ENCODE assay signal across 20 mouse cellular contexts in the genomic region with DNA sequence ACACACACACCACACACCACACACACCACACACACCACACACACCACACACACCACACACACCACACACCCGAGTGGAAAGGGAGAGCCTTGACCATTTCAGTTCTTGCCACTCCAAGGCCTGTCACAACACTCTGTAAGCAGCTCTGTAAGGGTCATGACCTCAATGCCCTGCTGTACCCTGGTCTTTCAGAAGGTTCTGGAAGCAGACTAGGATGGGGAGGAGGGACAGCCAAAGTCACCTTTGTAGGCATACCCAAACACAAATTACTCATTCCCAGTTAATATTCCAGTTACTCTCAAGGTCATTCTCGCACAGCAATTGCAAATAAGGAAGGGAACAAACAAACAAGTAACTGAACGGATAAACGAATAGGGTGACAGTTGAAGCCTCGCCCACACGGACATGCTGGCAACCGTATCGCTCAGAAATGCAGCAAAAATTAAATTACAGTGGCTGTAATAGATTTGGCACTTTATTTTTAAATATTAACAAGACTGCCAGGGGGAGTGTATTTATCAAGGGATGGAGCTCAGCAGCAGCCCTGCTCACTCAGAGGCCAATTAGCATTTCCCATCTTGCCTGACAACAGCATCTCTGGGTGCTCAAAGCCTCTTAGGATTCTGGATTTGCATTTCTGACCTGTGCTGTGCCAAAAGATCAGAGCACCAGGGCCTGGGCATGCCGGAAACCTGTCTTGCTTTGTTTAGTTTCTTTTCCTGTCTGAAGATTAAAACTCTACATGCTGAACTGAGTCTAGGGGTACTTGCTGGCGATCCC. TPM values are rescaled to one million over a fixed set of nuclear protein-coding genes. Genes with fewer than 3 reads are reported as not detected.
DNase-seq lines count a peak whose midpoint lies in the region; ATAC-seq and TF ChIP-seq lines count a peak whose summit lies in the region.
"Had no signal": no experiment of that assay in that cellular context is flagged by ENCODE, and none has a peak within 500 bp of the region (broad histone marks: within the 10 kb centered on the region; RNA-seq: fewer than 3 reads in every experiment).

No protein-coding gene starts in this region.

- TF ChIP-seq POLR2A in liver, adult 2 months (IDR thresholded peaks at IDR 0.05; ENCODE audit: extremely low read depth, insufficient read depth, low read length), result no peak
- TF ChIP-seq POLR2A in olfactory bulb, adult 2 months (IDR thresholded peaks at IDR 0.05; ENCODE audit: insufficient read depth, low read depth, low read length), result no peak

- H3K27me3 ChIP-seq in forebrain, embryonic 13.5 days, result no peaks in the 10 kb centered on the region
- no peaks in the 10 kb centered on the region for H3K27me3 ChIP-seq in forebrain, embryonic 11.5 days (ENCODE audit: control insufficient read depth, insufficient read depth, low read length)
- H3K27me3 ChIP-seq in liver, adult 2 months (ENCODE audit: control insufficient read depth, insufficient read depth, low read length), result no peaks in the 10 kb centered on the region
- H3K27me3 ChIP-seq: CH12.LX; limb, embryonic 13.5 days; stomach, embryonic 15.5 days had no signal

- peaks cover 25% of the 10 kb centered on the region; the same call in 1 of the 2 replicates for H3K4me1 ChIP-seq in forebrain, embryonic 13.5 days
- peaks cover 4% of the 10 kb centered on the region; the same call in 1 of the 2 replicates for H3K4me1 ChIP-seq in forebrain, embryonic 11.5 days (replicated peaks; ENCODE audit: control insufficient read depth, insufficient read depth, low read length)
- H3K4me1 ChIP-seq in liver, adult 2 months (ENCODE audit: control insufficient read depth, insufficient read depth, low read length), result peaks cover 61% of the 10 kb centered on the region
- H3K4me1 ChIP-seq in olfactory bulb, adult 2 months (ENCODE audit: control insufficient read depth, insufficient read depth, low read length), result peaks cover 30% of the 10 kb centered on the region

- no peak overlapping the region for H3K4me2 ChIP-seq in forebrain, embryonic 13.5 days
- no peak overlapping the region for H3K4me2 ChIP-seq in forebrain, embryonic 11.5 days (ENCODE audit: low read depth, low read length, severe bottlenecking)
- H3K4me2 ChIP-seq: limb, embryonic 13.5 days; stomach, embryonic 15.5 days had no signal

- no peak for TF ChIP-seq CTCF in liver, adult 2 months (IDR thresholded peaks at IDR 0.05; ENCODE audit: low read depth, low read length)
- TF ChIP-seq CTCF in olfactory bulb, adult 2 months (IDR thresholded peaks at IDR 0.05; ENCODE audit: insufficient read depth, low read depth, low read length), result no peak

- DNase-seq in forebrain, embryonic 11.5 days (ENCODE audit: low spot score), result no peak
- DNase-seq in kidney, adult 11 months, result peak; percentile 63
- DNase-seq in kidney, postnatal 4 days, result no peak
- DNase-seq in liver, adult 2 months (ENCODE audit: extremely low read depth, low read depth, low spot score), result peak; percentile 100
- no peak for DNase-seq in liver
- DNase-seq: adrenal gland, postnatal 10 days; cerebellum, postnatal 10 days; embryo, embryonic 11 days; heart, adult 18-20 months; lung, adult 2 months; lung, postnatal 4 days; right cerebral cortex, adult 18-20 months had no signal

- H3K9me3 ChIP-seq in forebrain, embryonic 13.5 days (replicated peaks), result no peaks in the 10 kb centered on the region
- no peaks in the 10 kb centered on the region for H3K9me3 ChIP-seq in forebrain, embryonic 11.5 days (ENCODE audit: control insufficient read depth, low read length)
- H3K9me3 ChIP-seq: limb, embryonic 13.5 days; stomach, embryonic 15.5 days had no signal

- 0 out of 2 replicates have a peak overlapping the region, but pooled peaks have one; percentile 21 for H3K27ac ChIP-seq in forebrain, embryonic 13.5 days
- no peak overlapping the region for H3K27ac ChIP-seq in forebrain, embryonic 11.5 days (ENCODE audit: low read depth, low read length)
- H3K27ac ChIP-seq in liver, adult 2 months (replicated peaks; ENCODE audit: insufficient read depth, low read depth, low read length), result peak overlapping the region; percentile 88
- peak overlapping the region; percentile 56; the same call in 1 of the 2 replicates for H3K27ac ChIP-seq in olfactory bulb, adult 2 months (ENCODE audit: insufficient read depth, low read depth, low read length)
- H3K27ac ChIP-seq: kidney, postnatal 0 days; left cerebral cortex, adult 2 months; limb, embryonic 13.5 days; stomach, embryonic 15.5 days had no signal

- peaks cover 40% of the 10 kb centered on the region for H3K79me2 ChIP-seq in liver, adult 2 months (ENCODE audit: control insufficient read depth, insufficient read depth, low read length)

- H3K4me3 ChIP-seq in forebrain, embryonic 13.5 days, result no peak overlapping the region
- H3K4me3 ChIP-seq in forebrain, embryonic 11.5 days (ENCODE audit: low read depth, low read length), result no peak overlapping the region
- no peak overlapping the region for H3K4me3 ChIP-seq in liver, adult 2 months (ENCODE audit: insufficient read depth, low read depth, low read length)
- no peak overlapping the region for H3K4me3 ChIP-seq in olfactory bulb, adult 2 months (ENCODE audit: insufficient read depth, low read depth, low read length)
- H3K4me3 ChIP-seq: left cerebral cortex, adult 2 months; limb, embryonic 13.5 days; stomach, embryonic 15.5 days had no signal

- ATAC-seq in forebrain, embryonic 13.5 days, result no peak
- ATAC-seq in forebrain, embryonic 11.5 days (replicated peaks; ENCODE audit: low FRiP score), result no peak
- no peak for ATAC-seq in megakaryocyte-erythroid progenitor cell, adult 5-6 weeks (replicated peaks; ENCODE audit: low FRiP score, low TSS enrichment, poor library complexity, severe bottlenecking)

- no peak overlapping the region for H3K9ac ChIP-seq in forebrain, embryonic 13.5 days
- no peak overlapping the region for H3K9ac ChIP-seq in forebrain, embryonic 11.5 days (ENCODE audit: low read length)
- peak overlapping the region; percentile 45 for H3K9ac ChIP-seq in liver, adult 2 months (ENCODE audit: low read depth, low read length)
- H3K9ac ChIP-seq: limb, embryonic 13.5 days; stomach, embryonic 15.5 days had no signal

- WGBS in forebrain, embryonic 13.5 days, result 73% methylated on average over 10 of the region's 10 CpGs
- 84% methylated on average over 10 of the region's 10 CpGs for WGBS in forebrain, embryonic 11.5 days
- WGBS in liver, adult 2 months, result 20% methylated on average over 10 of the region's 10 CpGs
- 32% methylated on average over 10 of the region's 10 CpGs for WGBS in olfactory bulb, adult 2 months

- no peaks in the 10 kb centered on the region for H3K36me3 ChIP-seq in forebrain, embryonic 13.5 days (ENCODE audit: poor library complexity, severe bottlenecking)
- H3K36me3 ChIP-seq in forebrain, embryonic 11.5 days (ENCODE audit: control insufficient read depth, insufficient read depth, low read length), result no peaks in the 10 kb centered on the region
- H3K36me3 ChIP-seq in liver, adult 2 months (ENCODE audit: control insufficient read depth, insufficient read depth, low read length), result no peaks in the 10 kb centered on the region
- H3K36me3 ChIP-seq: limb, embryonic 13.5 days; stomach, embryonic 15.5 days had no signal

RNA-seq across cellular contexts. Expression of gene B4galt5, which starts 24.6 kb away (rescaled TPM):
- polyA plus RNA-seq in forebrain, embryonic 13.5 days (2015; fragmentation: Nextera tagmentation; extraction: Ambion mirVana), result 9.1 and 9.2 TPM in 2 replicates
- polyA plus RNA-seq in forebrain, embryonic 11.5 days (2014; fragmentation: Nextera tagmentation; extraction: Ambion mirVana), result 17.5 and 19.2 TPM in 2 replicates
- total RNA-seq in liver, adult 2 months (2014; rRNA removed), result 8.1 and 17.7 TPM in 2 replicates
- 14.9 and 15.7 TPM in 2 replicates for polyA plus RNA-seq in liver, adult 2 months (2012; rRNA removed)
- not detected in 2 replicates for polyA plus RNA-seq in olfactory bulb, adult 2 months (2012; ENCODE audit: insufficient read depth, insufficient read length, low replicate concordance, missing spikeins)
- 2.1 TPM in 1 of 2 replicates, not detected in the other for total RNA-seq in megakaryocyte-erythroid progenitor cell, adult 5-6 weeks (2014; fragmentation: Nextera tagmentation)
- 0.80 and 20.1 TPM in 2 replicates for total RNA-seq in megakaryocyte-erythroid progenitor cell, adult 5-6 weeks (2017)

Comparison
In these comparisons a context has a peak if more than half of its experiments do, and no peak if none do; other contexts are left out.
1. DNase-seq: peak in kidney, adult 11 months (single experiment) and liver, adult 2 months (single experiment); none in forebrain, embryonic 11.5 days (single experiment), kidney, postnatal 4 days (0 of 2) and liver (single experiment).